Mouse (Mus musculus) embryonic facial prominence, embryonic 10.5 days (tissue): Measurements from ENCODE around the gene Rnf157. TPM values are rescaled to one million over a fixed set of nuclear protein-coding genes. Genes with fewer than 3 reads are reported as not detected.
A peak's percentile ranks its signal among the peaks of the same experiment; 100 is the strongest.
"Not testable (repeated sequence)": the region's sequence is repeated elsewhere in the genome, so short reads cannot be mapped to it uniquely, and the experiment has no call there.

Experiments used
- DNase-seq: peaks from one replicate; pipeline ENCODE4 v3.0.0-alpha.2; 2017; ENCODE audit warnings: low spot score
- H3K27ac ChIP-seq: fragments of 300-500 bp; sonication (generic); replicated peaks from 2 replicates; pipeline ENCODE4 v1.5.1; 2016; ENCODE audit warnings: mild to moderate bottlenecking
- H3K27me3 ChIP-seq: fragments of 300-500 bp; sonication (generic); replicated peaks from 2 replicates; pipeline ENCODE4 v1.6.1; 2016; ENCODE audit warnings: low read depth, mild to moderate bottlenecking; ENCODE audit not compliant: poor library complexity, severe bottlenecking
- H3K36me3 ChIP-seq: fragments of 300-500 bp; sonication (generic); replicated peaks from 2 replicates; pipeline ENCODE4 v1.6.1; 2016; ENCODE audit warnings: mild to moderate bottlenecking, moderate library complexity
- H3K4me1 ChIP-seq: fragments of 300-500 bp; sonication (generic); 2 replicates; pipeline ENCODE4 v1.6.1; 2016
- H3K4me3 ChIP-seq: fragments of 300-500 bp; sonication (generic); 2 replicates; pipeline ENCODE4 v1.5.1; 2016; ENCODE audit warnings: mild to moderate bottlenecking, moderate library complexity
- H3K9me3 ChIP-seq: fragments of 300-500 bp; sonication (generic); 2 replicates; pipeline ENCODE4 v1.6.1; 2016; ENCODE audit warnings: mild to moderate bottlenecking
- WGBS: fragments of 180-500 bp; shearing (Covaris S2); methylation state at CpG from one replicate; pipeline ENCODE4 v1.1.7; 2016; 5-methylcytosine and 5-hydroxymethylcytosine counted together
- polyA plus RNA-seq: library from polyadenylated mRNA; unstranded; fragments of >200 nt; fragmentation: Nextera tagmentation; extraction: Ambion mirVana; gene quantifications from 2 replicates; pipeline ENCODE4 v1.2.1, GENCODE M21; 2016

Gene Rnf157
- polyA plus RNA-seq, 1 experiment from 2014 or later, result 12.7 TPM

GRCm38 (mm10) chr11:116422562-116422961 is 9.7 kb upstream of the Rnf157 start:
- no peaks in the 10 kb centered on the region for H3K9me3 ChIP-seq
- peaks cover 41% of the 10 kb centered on the region for H3K4me1 ChIP-seq
- H3K36me3 ChIP-seq, result no peaks in the 10 kb centered on the region
- DNase-seq, result no peak
- no peak overlapping the region for H3K27ac ChIP-seq
- no peaks in the 10 kb centered on the region for H3K27me3 ChIP-seq
- WGBS, result 86% methylated on average over 2 of the region's 2 CpGs
- no peak overlapping the region for H3K4me3 ChIP-seq

DNA sequence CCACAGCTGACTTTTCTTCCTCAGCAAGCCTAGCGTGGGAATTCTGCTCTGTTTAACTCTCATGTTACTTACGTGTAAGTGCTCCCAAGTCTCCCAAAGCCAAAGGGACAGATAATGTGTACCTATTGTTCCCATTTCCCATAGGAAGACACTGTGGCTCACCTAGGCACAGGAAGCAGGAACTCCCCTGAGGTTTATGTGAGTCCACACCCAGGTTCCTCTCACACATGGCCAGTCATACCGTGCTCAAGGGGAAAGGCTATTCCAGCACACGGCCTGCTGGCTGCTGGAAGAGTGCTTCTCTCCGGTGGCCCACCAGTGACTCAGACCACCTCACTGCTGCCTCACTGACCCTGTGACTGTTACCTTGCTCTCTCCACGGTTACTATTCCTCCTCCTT is 8.3 kb upstream of the Rnf157 start:
- no peak overlapping the region for H3K4me3 ChIP-seq
- WGBS, result 68% methylated on average over 6 of the region's 6 CpGs
- H3K4me1 ChIP-seq, result peaks cover 52% of the 10 kb centered on the region
- DNase-seq, result no peak
- H3K9me3 ChIP-seq, result no peaks in the 10 kb centered on the region
- H3K36me3 ChIP-seq, result no peaks in the 10 kb centered on the region
- no peak overlapping the region for H3K27ac ChIP-seq
- no peaks in the 10 kb centered on the region for H3K27me3 ChIP-seq

- no peaks in the 10 kb centered on the region for H3K36me3 ChIP-seq
- no peaks in the 10 kb centered on the region for H3K9me3 ChIP-seq
- DNase-seq, result no peak
- peak overlapping the region; percentile 87 for H3K27ac ChIP-seq
- WGBS, result 80% methylated on average over 6 of the region's 6 CpGs
- peaks cover 45% of the 10 kb centered on the region for H3K4me1 ChIP-seq
- peak overlapping the region; percentile 9; the same call in 1 of the 2 replicates for H3K4me3 ChIP-seq
- H3K27me3 ChIP-seq, result peaks cover 14% of the 10 kb centered on the region
Observed at GRCm38 (mm10) chr11:116418841-116419462, 6.1 kb upstream of the Rnf157 start.

DNA sequence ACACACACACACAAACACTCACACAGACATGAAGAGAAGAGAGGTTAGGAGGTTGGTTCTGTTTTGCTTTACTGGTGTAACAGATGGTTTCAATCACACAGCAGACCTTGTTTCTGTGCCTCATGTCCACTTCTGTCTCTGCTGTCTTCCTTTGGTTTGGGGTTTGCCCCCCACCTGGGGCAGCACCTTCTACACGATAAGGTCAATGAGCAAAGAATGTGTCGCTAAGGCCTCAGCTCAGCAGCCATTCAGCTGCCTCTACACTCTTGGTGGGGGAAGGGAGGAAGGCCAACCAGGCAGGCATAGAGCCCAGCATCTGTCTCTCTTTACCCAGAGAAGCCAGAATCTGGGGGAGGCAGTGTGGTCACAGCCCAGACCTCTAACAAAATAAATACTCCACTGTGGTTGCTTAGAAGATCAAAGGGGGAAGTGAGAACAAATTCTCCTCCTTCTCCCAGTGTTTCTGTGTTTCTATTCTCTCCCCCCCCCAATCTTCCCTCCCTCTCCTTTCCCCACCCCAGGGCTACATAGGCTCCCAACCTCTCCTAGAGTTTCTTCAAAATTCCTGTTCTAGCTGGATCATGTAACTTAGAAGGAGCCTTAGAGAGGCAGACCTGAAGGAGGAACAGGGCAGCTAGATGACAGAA is 5.5 kb upstream of the Rnf157 start:
- H3K27ac ChIP-seq, result peak overlapping the region; percentile 87
- peaks cover 46% of the 10 kb centered on the region for H3K4me1 ChIP-seq
- peaks cover 18% of the 10 kb centered on the region for H3K27me3 ChIP-seq
- DNase-seq, result peak; percentile 83
- H3K9me3 ChIP-seq, result no peaks in the 10 kb centered on the region
- H3K36me3 ChIP-seq, result no peaks in the 10 kb centered on the region
- 11% methylated on average over 2 of the region's 2 CpGs for WGBS
- peak overlapping the region; percentile 9 for H3K4me3 ChIP-seq

DNA sequence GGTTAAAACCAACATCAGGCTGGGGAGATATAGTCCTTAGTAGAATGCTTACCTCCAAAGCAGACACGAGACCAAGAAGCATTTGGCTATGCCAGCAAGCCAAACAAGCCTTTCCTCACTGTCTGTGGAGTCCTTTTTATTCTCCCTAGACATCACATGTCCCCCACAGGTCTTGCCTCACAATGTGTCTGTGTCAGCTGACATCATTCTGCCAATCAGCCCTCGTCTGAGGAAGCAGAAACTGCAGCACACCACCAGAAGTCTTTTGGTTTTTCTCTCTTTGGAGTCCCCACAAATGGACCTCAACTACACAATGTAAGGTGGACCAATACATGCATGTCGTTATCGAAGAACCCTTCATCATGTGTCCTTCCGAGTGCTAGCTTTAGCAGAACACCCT is 4.2 kb upstream of the Rnf157 start:
- no peak overlapping the region for H3K4me3 ChIP-seq
- no peak for DNase-seq
- no peaks in the 10 kb centered on the region for H3K9me3 ChIP-seq
- WGBS, result 92% methylated on average over 5 of the region's 5 CpGs
- no peaks in the 10 kb centered on the region for H3K36me3 ChIP-seq
- peak overlapping the region; percentile 87; the same call in 1 of the 2 replicates for H3K27ac ChIP-seq
- H3K4me1 ChIP-seq, result peaks cover 57% of the 10 kb centered on the region
- peaks cover 23% of the 10 kb centered on the region for H3K27me3 ChIP-seq

- H3K36me3 ChIP-seq, result no peaks in the 10 kb centered on the region
- H3K4me1 ChIP-seq, result peaks cover 62% of the 10 kb centered on the region
- H3K27me3 ChIP-seq, result peaks cover 30% of the 10 kb centered on the region
- H3K9me3 ChIP-seq, result no peaks in the 10 kb centered on the region
- no peak overlapping the region for H3K4me3 ChIP-seq
- WGBS, result 71% methylated on average over 6 of the region's 6 CpGs
- DNase-seq, result no peak
- peak overlapping the region; percentile 71; the same call in 1 of the 2 replicates for H3K27ac ChIP-seq
Observed at GRCm38 (mm10) chr11:116416196-116416943, 3.5 kb upstream of the Rnf157 start.

DNA sequence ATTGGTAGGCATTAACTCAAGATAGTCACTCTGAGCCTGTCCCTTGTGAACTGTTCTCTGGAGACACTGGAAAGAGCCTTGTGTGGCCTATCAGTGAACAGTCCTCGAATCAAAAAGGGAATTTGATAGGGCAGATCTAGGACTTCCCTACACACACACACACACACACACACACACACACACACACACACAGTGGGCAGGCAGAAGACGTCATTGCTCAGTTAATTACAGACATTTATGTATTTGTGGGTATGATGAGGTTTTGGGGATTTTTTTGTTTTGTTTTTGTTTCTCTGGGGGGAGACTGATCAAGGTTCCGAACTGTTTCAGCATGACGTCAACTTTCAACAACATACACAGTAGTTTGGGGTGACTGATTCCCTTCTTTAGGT is 795 bp upstream of the Rnf157 start:
- Histone ChIP-seq H3K36me3 (no peaks in the 10 kb centered on the region; the same call in 1 of the 2 replicates), H3K27ac (peak overlapping the region; percentile 94; the same call in 1 of the 2 replicates), H3K4me1 (peaks cover 45% of the 10 kb centered on the region), H3K27me3 (peaks cover 37% of the 10 kb centered on the region), H3K9me3 (no peaks in the 10 kb centered on the region), H3K4me3 (peak overlapping the region; percentile 71)
- no peak for DNase-seq
- 83% methylated on average over 4 of the region's 4 CpGs for WGBS

DNA sequence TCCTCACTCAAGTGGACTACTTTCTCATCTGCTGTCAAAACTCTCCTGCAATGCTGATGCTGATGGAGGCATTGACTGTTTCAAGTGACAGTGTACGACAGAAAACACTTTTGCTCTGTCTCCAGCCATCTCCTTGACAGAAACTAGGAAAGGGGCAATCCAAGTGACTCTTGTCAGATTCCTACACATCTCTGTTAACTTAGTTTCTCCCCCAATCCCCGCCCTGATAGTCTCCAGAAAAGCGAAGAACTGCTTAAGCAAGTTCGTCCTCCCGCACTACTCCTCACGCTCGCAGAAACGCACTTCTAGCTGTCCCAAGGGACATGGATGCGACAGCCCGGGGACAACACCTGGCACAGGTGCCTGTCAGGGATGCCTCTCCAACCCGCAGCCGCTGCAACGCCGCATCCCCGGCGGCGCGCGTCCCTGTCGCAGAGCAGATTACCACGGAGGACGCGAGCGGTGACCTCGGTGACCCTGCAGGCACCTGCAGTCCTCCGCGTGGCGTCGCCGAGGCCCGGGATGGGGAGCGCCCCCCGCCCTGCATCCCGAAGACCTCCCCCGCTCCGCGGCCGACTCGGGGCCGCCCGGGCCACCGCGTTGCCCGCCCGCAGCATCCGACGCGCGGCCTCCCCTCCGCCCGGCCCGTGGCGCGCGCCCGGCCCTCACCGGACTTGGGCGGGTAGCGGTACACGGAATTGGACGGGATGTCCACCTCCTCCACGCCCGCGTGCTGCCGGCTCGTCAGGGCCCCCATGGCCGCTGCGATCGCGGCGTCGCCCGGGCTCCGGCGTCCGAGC is 604 bp downstream of the Rnf157 start:
- no peaks in the 10 kb centered on the region for H3K9me3 ChIP-seq
- H3K4me1 ChIP-seq, result peaks cover 34% of the 10 kb centered on the region
- WGBS, result under 1% methylated on average over 76 of the region's 76 CpGs

GRCm38 (mm10) chr11:116411582-116411981 is 1.2 kb downstream of the Rnf157 start:
- 11% methylated on average over 6 of the region's 6 CpGs for WGBS
- H3K4me3 ChIP-seq, result peak overlapping the region; percentile 71
- H3K27me3 ChIP-seq, result peaks cover 37% of the 10 kb centered on the region
- H3K27ac ChIP-seq, result no peak overlapping the region
- H3K9me3 ChIP-seq, result no peaks in the 10 kb centered on the region
- DNase-seq, result no peak
- H3K4me1 ChIP-seq, result peaks cover 28% of the 10 kb centered on the region
- H3K36me3 ChIP-seq, result peaks cover 2% of the 10 kb centered on the region; the same call in 1 of the 2 replicates

More for the DNA sequence above, 604 bp downstream of the Rnf157 start:
- H3K27ac ChIP-seq, result peak overlapping the region; percentile 94
- H3K36me3 ChIP-seq, result peaks cover 2% of the 10 kb centered on the region; the same call in 1 of the 2 replicates
- H3K27me3 ChIP-seq, result peaks cover 37% of the 10 kb centered on the region
- peak; percentile 61 for DNase-seq
- H3K4me3 ChIP-seq, result peak overlapping the region; percentile 71

DNA sequence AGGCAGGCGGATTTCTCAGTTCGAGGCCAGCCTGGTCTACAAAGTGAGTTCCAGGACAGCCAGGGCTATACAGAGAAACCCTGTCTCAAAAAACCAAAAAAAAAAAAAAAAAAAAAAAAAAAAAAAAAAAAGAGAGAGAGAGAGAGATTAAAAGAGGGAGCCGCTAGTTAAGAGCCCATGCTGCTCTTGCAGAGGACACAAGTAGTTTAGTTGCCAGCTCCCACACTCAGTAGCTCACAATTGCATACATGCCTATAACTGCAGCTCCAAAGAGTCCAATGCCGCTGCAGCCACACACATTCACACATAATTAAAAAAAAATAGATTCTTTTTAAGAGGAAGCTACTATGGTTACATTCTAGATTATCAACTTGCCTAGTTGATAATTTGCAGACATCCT is 2.4 kb downstream of the Rnf157 start:
- H3K9me3 ChIP-seq, DNase-seq, H3K27ac ChIP-seq, H3K36me3 ChIP-seq, H3K4me3 ChIP-seq: not testable (repeated sequence)
- H3K4me1 ChIP-seq, result peaks cover 23% of the 10 kb centered on the region
- WGBS, result 89% methylated on average over 4 of the region's 4 CpGs
- peaks cover 37% of the 10 kb centered on the region for H3K27me3 ChIP-seq

GRCm38 (mm10) chr11:116409008-116409407 is 3.8 kb downstream of the Rnf157 start:
- Histone ChIP-seq H3K36me3 (peaks cover 13% of the 10 kb centered on the region), H3K27ac (no peak overlapping the region), H3K9me3 (no peaks in the 10 kb centered on the region), H3K27me3 (peaks cover 24% of the 10 kb centered on the region), H3K4me3 (no peak overlapping the region), H3K4me1 (peaks cover 23% of the 10 kb centered on the region)
- DNase-seq, result no peak
- 90% methylated on average over 3 of the region's 3 CpGs for WGBS

DNA sequence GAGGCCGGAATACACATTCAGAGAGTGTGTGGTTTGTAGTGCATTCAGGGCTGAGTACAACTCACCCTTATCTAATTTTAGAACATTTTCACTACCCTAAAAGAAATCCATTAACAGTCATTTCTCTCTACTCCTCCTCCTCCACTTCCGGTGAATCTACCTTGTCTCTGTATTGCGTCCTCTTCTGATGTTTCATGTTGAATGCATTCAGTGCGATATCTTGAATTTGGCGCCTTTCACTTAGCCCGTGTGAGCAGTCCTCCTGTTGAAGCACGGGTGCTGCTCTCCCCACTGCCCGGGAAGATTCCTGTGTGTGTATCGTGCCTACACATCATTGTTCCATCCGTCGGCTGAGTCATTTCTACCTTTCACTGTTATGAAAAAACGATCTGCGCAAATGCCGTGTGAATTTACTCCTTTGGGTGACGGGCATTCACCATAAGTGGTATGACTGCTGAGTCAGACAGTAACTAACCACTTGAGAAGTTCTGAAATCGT is 6.6 kb downstream of the Rnf157 start:
- Histone ChIP-seq H3K27ac (no peak overlapping the region), H3K27me3 (peaks cover 6% of the 10 kb centered on the region), H3K36me3 (peaks cover 25% of the 10 kb centered on the region), H3K4me3 (no peak overlapping the region), H3K9me3 (no peaks in the 10 kb centered on the region), H3K4me1 (peaks cover 4% of the 10 kb centered on the region; the same call in 1 of the 2 replicates)
- no peak for DNase-seq
- WGBS, result 96% methylated on average over 16 of the region's 16 CpGs
